Mouse (Mus musculus) limb, embryonic 15.5 days (tissue): ENCODE data around the gene Cryz. TPM values are rescaled to one million over a fixed set of nuclear protein-coding genes. Genes with fewer than 3 reads are reported as not detected.
A peak's percentile ranks its signal among the peaks of the same experiment; 100 is the strongest.

ENCODE experiments used
- ATAC-seq: fragments of 200-750 bp; cut with Nextera tagmentation; 2 replicates; pipeline ENCODE4 v1.8.0; 2017; ENCODE audit warnings: low read depth, moderate TSS enrichment; ENCODE audit not compliant: insufficient number of reproducible peaks, low FRiP score, low TSS enrichment
- H3K27ac ChIP-seq: fragments of 300-500 bp; sonication (generic); 2 replicates; pipeline ENCODE4 v1.5.1; 2015; ENCODE audit warnings: moderate library complexity, mild to moderate bottlenecking, inconsistent platforms
- H3K27me3 ChIP-seq: fragments of 300-500 bp; sonication (generic); 2 replicates; pipeline ENCODE4 v1.6.1; 2015; ENCODE audit warnings: inconsistent platforms
- H3K36me3 ChIP-seq: fragments of 300-500 bp; sonication (generic); 2 replicates; pipeline ENCODE4 v1.6.1; 2015; ENCODE audit warnings: inconsistent platforms
- H3K4me1 ChIP-seq: fragments of 300-500 bp; sonication (generic); 2 replicates; pipeline ENCODE4 v1.6.1; 2015; ENCODE audit warnings: inconsistent platforms
- H3K4me2 ChIP-seq: fragments of 300-500 bp; sonication (generic); 2 replicates; pipeline ENCODE4 v1.6.1; 2015; ENCODE audit warnings: mild to moderate bottlenecking, inconsistent platforms
- H3K4me3 ChIP-seq: fragments of 300-500 bp; sonication (generic); 2 replicates; pipeline ENCODE4 v1.5.1; 2015; ENCODE audit warnings: mild to moderate bottlenecking, inconsistent platforms
- H3K9ac ChIP-seq: fragments of 300-500 bp; sonication (generic); 2 replicates; pipeline ENCODE4 v1.6.1; 2015; ENCODE audit warnings: inconsistent platforms
- H3K9me3 ChIP-seq: fragments of 300-500 bp; sonication (generic); 2 replicates; pipeline ENCODE4 v1.6.1; 2016; ENCODE audit warnings: inconsistent platforms
- WGBS: fragments of 180-500 bp; shearing (Covaris S2); methylation state at CpG from one replicate; pipeline ENCODE4 v1.1.7; 2015; 5-methylcytosine and 5-hydroxymethylcytosine counted together
- polyA plus RNA-seq: library from polyadenylated mRNA; unstranded; fragments of >200 nt; fragmentation: Nextera tagmentation; extraction: Ambion mirVana; gene quantifications from 2 replicates; pipeline ENCODE4 v1.2.1, GENCODE M21; 2015

The Cryz gene
- polyA plus RNA-seq, result 13.8 and 14.2 TPM in 2 replicates

DNA sequence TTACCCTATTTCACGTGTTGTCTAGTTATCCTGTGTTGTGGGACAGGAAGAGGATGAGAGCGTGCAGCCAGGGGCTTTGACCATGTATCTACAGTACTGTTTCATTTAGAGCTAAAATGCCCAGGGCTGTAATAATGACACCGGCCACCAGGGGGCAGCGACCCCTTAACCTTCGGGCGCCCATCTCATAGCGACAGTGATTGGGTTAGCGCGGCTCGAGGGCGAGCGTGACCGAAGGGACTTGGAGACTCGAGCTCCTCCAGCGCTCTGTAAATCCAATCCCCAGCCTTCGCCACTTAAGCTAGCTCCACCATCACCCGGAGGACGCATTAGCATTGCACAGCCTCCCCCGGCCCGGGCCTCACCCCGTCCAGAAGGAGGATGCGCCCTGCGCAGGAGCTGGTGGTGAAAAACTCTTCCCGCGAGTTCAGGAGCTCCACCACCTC lies at the start of gene Cryz:
Gene Cryz (plus strand): TSS at position 224 of the 446 bp plus-strand sequence.
- H3K9ac ChIP-seq, result peak within 1 kb of the TSS; percentile 76
- peaks cover 31% of the 10 kb centered on the region for H3K36me3 ChIP-seq
- peak within 1 kb of the TSS; percentile 72 for H3K4me2 ChIP-seq
- peak within 1 kb of the TSS; percentile 96 for H3K27ac ChIP-seq
- H3K4me1 ChIP-seq, result peaks cover 6% of the 10 kb centered on the region; the same call in 1 of the 2 replicates
- ATAC-seq, result peak; percentile 83
- H3K27me3 ChIP-seq, result no peaks in the 10 kb centered on the region
- no peaks in the 10 kb centered on the region for H3K9me3 ChIP-seq
- WGBS, result under 1% methylated on average over 25 of the region's 25 CpGs
- H3K4me3 ChIP-seq, result peak within 1 kb of the TSS; percentile 74

DNA sequence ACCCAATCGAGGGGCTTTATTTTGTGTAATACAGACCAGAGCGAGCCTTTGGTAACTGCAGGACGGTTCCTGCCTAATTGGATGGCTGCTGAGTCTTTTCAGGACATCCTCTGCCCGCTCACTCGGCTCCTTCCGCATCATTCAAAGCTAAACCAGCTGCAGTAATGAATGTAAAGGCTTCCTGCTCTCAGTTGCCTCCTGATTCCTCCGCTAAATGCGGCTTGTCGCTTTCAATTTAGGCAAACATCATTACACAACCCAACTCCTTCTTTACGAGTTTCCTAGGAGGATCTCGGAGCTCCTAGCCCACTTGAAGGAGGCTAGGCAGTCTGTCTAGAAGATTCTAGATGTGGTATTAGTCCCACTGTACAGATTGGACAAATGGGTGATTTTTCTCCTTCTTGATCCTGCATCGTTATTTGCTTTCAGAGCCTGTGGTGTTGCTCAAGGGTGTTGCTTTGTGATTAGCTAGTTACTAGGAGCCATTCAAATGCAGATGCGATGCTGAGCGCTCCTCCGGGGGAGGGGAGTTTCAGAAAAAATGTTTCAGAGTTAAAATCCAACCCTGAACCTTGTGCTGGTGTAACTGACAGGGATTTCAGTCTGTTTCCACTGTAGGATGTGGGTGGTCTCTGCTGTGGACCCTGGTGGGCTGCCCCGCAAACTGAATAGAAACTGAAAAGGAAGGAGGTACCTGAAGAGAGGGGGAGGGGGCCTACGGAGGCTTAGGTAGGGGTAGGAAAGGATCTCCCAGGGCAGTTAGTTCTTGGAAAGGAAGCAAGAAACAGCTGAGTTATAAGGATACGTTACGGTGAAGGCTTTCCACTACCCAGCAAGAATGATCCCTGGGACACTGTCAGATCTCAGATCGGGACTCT lies 48.7 kb upstream of the Cryz start:
- peak overlapping the region; percentile 20; the same call in 1 of the 2 replicates for H3K4me2 ChIP-seq

DNA sequence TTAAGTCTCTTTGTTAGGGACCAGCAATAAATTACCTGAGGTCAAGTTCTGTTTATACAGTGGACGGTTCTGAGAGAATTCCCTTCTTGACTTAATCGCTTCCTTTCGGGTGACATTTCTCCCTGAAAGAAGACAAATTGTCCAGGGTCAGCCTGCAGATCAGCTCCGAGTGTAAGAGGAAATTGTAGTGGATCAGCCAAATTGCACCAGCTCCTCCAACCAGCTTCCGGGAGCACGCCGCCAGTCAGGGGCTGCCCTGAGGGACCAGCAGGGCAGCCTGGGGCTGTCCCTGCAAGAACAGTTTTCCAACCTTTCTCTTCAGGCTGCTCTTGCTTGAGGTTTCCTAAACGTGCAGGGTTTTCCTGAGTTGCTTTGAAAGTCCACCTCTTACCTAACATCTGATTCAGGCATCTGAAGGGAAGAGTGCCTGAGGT lies 47.6 kb upstream of the Cryz start:
- no peak overlapping the region for H3K4me2 ChIP-seq
- peaks cover 15% of the 10 kb centered on the region for H3K4me1 ChIP-seq
- H3K27me3 ChIP-seq, result peaks cover 17% of the 10 kb centered on the region
- H3K9ac ChIP-seq, result no peak overlapping the region
- H3K36me3 ChIP-seq, result no peaks in the 10 kb centered on the region
- H3K9me3 ChIP-seq, result no peaks in the 10 kb centered on the region
- no peak for ATAC-seq
- WGBS, result 24% methylated on average over 8 of the region's 8 CpGs
- H3K4me3 ChIP-seq, result no peak overlapping the region
- no peak overlapping the region for H3K27ac ChIP-seq

More for the DNA sequence above, 48.7 kb upstream of the Cryz start:
- Histone ChIP-seq H3K27ac (no peak overlapping the region), H3K27me3 (peaks cover 17% of the 10 kb centered on the region), H3K4me1 (peaks cover 15% of the 10 kb centered on the region), H3K4me3 (no peak overlapping the region), H3K36me3 (no peaks in the 10 kb centered on the region), H3K9me3 (no peaks in the 10 kb centered on the region), H3K9ac (no peak overlapping the region)
- 9% methylated on average over 20 of the region's 20 CpGs for WGBS
- no peak for ATAC-seq

DNA sequence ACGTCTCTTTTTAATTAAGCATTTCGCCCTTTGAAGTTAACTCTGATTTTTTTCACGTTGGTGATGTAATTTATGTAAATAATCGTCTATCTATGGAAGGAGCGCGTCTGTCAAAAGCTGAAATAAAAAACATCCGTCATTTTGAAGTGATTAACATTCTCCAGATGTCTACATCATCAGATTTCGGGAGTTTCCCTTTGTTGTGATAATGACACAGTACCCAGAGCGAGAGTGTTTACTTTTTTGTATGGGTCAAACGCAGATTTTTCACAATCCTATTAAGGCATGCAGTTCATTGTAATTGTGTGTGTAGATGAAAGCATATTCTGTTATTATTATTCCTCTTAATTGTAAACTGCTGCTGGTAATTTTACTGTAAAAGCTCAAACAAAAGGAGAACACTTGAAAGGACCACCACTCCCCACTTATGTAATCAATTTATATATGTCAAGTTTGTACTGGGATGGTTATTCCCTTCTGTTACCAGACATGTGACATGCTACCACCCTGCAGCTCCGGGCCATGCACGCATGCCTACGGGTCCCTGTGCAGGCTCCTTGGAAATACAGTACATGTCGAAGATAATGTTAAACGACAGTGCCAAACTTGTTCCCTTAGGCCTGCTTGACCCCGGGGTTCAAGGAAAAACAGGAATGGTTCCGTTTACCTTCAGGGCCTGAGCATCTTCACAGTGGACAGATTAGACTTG lies 46.0 kb upstream of the Cryz start:
- Histone ChIP-seq H3K27me3 (peaks cover 17% of the 10 kb centered on the region), H3K4me3 (no peak overlapping the region), H3K4me2 (no peak overlapping the region), H3K9ac (no peak overlapping the region), H3K36me3 (no peaks in the 10 kb centered on the region), H3K27ac (no peak overlapping the region), H3K4me1 (peaks cover 15% of the 10 kb centered on the region), H3K9me3 (no peaks in the 10 kb centered on the region)
- no peak for ATAC-seq
- 24% methylated on average over 17 of the region's 17 CpGs for WGBS

DNA sequence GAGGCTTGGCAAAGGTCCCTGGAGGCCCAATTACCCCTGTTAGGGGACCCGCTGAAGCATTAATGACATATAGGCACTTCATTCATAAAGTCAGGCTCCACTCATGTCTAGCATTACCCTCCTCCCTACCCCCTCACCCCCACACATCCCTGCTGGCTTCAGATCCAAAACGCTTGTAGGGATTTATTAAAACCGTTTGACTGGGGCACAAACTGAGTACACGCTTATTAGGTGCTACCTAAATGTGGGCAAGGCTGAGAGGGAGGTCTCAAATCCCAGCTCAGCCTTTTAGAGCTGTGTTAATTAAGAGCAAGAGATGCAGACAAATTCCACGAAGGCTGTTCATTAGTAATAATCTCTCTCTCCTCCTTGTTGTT lies 45.5 kb upstream of the Cryz start:
- Histone ChIP-seq H3K4me2 (no peak overlapping the region), H3K4me1 (peaks cover 15% of the 10 kb centered on the region), H3K4me3 (no peak overlapping the region), H3K27ac (no peak overlapping the region), H3K27me3 (peaks cover 17% of the 10 kb centered on the region), H3K36me3 (no peaks in the 10 kb centered on the region), H3K9ac (no peak overlapping the region), H3K9me3 (no peaks in the 10 kb centered on the region)
- 18% methylated on average over 5 of the region's 5 CpGs for WGBS
- no peak for ATAC-seq

DNA sequence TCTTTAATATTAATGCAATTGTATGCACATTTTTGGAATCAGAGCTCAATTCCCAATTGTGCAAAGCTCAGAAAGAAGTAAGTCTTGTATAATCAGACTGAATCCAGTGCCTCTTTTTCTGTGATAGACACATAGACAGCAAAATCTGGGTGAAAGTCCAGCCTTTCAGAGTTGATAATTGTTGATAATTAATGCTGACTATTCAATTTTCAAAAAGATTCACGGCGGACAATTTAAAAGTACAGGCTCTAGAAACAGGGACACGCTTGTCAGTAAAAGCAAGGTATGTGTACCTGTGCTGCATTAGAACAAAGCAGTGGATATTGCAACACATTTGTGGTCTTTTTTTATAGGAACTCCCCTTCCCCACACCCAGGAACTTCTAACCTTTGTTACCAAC lies 34.3 kb upstream of the Cryz start:
- no peaks in the 10 kb centered on the region for H3K27me3 ChIP-seq
- no peaks in the 10 kb centered on the region for H3K9me3 ChIP-seq
- ATAC-seq, result no peak
- H3K4me3 ChIP-seq, result no peak overlapping the region
- no peak overlapping the region for H3K27ac ChIP-seq
- no peak overlapping the region for H3K4me2 ChIP-seq
- no peaks in the 10 kb centered on the region for H3K36me3 ChIP-seq
- H3K9ac ChIP-seq, result no peak overlapping the region
- H3K4me1 ChIP-seq, result no peaks in the 10 kb centered on the region
- 92% methylated on average over 3 of the region's 3 CpGs for WGBS

DNA sequence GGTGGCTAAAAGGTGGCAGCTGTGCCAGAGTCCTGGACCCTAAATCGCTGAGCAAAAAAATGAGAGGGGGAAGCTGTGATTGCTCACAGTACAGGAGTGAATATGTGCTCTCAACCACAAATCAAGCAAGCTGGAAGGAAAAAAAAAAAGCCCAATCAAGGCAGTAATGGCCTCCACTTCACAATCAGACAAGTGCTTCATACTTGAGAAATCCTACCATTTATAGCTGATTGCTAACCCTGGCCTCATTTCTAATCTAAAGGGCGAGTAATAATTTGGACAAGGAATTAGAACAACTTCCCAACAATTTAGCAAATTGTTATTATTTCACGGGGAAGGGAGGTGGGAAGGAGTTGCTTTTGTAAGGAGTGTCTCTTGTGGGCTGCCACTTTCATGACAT lies 31.1 kb upstream of the Cryz start:
- ATAC-seq, result no peak
- Histone ChIP-seq H3K4me1 (no peaks in the 10 kb centered on the region), H3K9ac (no peak overlapping the region), H3K36me3 (no peaks in the 10 kb centered on the region), H3K4me3 (no peak overlapping the region), H3K27ac (no peak overlapping the region), H3K4me2 (no peak overlapping the region), H3K27me3 (peaks cover 10% of the 10 kb centered on the region), H3K9me3 (no peaks in the 10 kb centered on the region)
- WGBS, result 75% methylated on average over 3 of the region's 3 CpGs

DNA sequence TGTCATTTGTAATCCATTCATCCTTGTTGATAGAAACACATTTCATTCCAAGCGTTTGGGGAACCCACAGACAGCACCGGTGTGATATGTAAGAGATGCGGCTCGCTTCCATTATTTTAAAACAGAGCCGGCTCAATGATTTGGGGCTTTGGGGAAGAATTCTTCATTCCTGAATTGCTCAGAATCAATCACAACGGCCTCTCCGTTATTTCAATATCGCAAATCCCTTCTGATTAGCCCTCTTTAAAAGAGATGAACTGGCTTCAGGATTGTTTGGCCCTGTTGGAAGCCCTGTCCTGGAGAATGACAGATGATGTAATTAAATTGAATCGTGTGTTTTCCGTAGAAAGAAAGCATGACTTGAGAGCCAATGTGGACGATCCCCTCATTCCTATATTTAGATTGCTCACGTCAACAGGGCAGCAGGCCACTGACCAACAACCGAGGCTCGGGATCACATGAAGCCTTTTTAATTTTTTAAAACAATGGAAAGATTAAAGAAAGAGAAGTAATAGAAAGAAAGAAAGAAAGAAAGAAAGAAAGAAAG lies 26.4 kb upstream of the Cryz start:
- Histone ChIP-seq H3K9ac (no peak overlapping the region), H3K4me3 (no peak overlapping the region), H3K4me2 (no peak overlapping the region), H3K27me3 (peaks cover 19% of the 10 kb centered on the region), H3K9me3 (no peaks in the 10 kb centered on the region), H3K36me3 (no peaks in the 10 kb centered on the region), H3K4me1 (peaks cover 10% of the 10 kb centered on the region; the same call in 1 of the 2 replicates), H3K27ac (no peak overlapping the region)
- 55% methylated on average over 14 of the region's 14 CpGs for whole genome bisulfite sequencing
- no peak for ATAC-seq

DNA sequence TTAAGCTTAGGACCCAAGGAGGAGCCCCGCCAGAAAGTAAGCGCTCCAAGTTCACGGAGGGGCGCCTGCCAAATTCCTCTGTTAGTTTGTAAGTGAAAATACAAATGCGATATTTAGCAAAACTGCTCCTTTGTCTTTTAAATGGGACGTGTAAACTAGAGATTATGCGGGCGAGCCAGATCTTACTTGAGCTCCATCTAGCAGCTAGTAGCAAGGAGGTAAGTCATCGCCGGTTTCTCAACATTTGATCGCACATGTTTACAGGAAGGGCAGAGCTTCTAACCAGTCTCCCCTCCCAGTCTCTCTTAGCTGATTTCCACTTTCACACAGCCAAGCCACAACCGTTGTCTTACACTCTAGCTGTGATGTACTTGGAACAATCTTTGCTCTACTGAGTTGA lies 25.7 kb upstream of the Cryz start:
- H3K36me3 ChIP-seq, result no peaks in the 10 kb centered on the region
- H3K4me1 ChIP-seq, result peaks cover 10% of the 10 kb centered on the region; the same call in 1 of the 2 replicates
- peak overlapping the region; percentile 31 for H3K4me2 ChIP-seq
- no peak overlapping the region for H3K27ac ChIP-seq
- H3K4me3 ChIP-seq, result peak overlapping the region; percentile 22
- no peaks in the 10 kb centered on the region for H3K9me3 ChIP-seq
- no peak for ATAC-seq
- no peak overlapping the region for H3K9ac ChIP-seq
- 10% methylated on average over 12 of the region's 12 CpGs for WGBS
- peaks cover 19% of the 10 kb centered on the region for H3K27me3 ChIP-seq

DNA sequence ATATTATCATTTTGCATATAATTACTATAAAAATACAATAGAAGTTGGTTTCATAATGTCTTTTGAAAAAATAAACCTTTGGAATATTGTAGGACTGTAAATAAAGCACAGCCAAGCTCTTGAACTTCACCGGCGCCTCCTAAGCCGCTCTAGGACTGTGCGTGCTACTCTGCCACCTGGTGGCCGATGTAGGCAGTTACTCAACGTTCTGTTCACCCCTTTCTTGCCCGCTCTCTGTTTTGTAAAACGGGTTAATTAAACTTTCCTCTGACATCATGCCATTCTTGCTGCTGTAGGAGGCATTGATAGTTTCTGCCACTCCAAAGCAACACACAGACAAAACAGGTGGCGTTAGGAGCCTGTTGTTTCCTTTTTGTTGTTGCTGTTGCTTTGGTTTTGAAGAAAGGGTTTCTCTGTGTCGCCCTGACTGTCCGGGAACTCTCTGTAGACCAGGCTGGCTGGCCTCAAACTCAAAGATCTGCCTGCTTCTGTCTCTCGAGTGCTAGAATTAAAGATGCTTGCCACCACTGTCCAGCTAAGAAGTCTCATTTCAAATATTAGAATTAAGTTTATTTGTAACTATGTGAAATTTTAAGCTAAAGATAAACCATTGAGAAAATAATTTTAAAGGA lies 24.1 kb upstream of the Cryz start:
- Histone ChIP-seq H3K9ac (no peak overlapping the region), H3K9me3 (no peaks in the 10 kb centered on the region), H3K27me3 (peaks cover 19% of the 10 kb centered on the region), H3K4me3 (no peak overlapping the region), H3K4me1 (peaks cover 10% of the 10 kb centered on the region; the same call in 1 of the 2 replicates), H3K36me3 (no peaks in the 10 kb centered on the region; the same call in 1 of the 2 replicates), H3K27ac (no peak overlapping the region), H3K4me2 (no peak overlapping the region)
- 16% methylated on average over 12 of the region's 12 CpGs for WGBS
- ATAC-seq, result no peak; the same call in 1 of the 2 replicates

DNA sequence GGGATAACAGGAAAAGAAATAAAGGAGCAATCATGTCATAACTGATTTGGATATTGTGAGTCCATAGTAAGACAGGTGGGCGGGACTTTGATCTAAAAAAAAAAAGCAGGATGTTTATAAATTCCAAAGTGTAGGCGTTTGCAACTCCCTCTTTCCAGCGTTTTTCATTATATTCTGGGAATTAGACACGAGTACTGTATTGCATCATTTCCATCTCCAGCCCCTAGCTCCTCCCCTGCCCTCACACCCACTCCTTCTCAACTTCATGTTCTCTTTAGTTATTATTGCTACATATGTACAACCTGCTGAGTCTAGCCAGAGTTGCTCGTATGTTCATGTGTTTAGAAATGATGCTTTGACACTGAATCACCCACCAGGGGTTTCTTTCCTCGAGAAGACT lies 22.8 kb upstream of the Cryz start:
- no peak overlapping the region for H3K27ac ChIP-seq
- WGBS, result 53% methylated on average over 6 of the region's 6 CpGs

More for the DNA sequence above, 22.8 kb upstream of the Cryz start:
- peaks cover 10% of the 10 kb centered on the region; the same call in 1 of the 2 replicates for H3K4me1 ChIP-seq
- H3K27me3 ChIP-seq, result peaks cover 17% of the 10 kb centered on the region
- ATAC-seq, result no peak
- no peaks in the 10 kb centered on the region for H3K9me3 ChIP-seq
- H3K9ac ChIP-seq, result no peak overlapping the region
- peaks cover 1% of the 10 kb centered on the region; the same call in 1 of the 2 replicates for H3K36me3 ChIP-seq
- no peak overlapping the region for H3K4me3 ChIP-seq
- no peak overlapping the region for H3K4me2 ChIP-seq
